Mouse (Mus musculus) gastrocnemius, postnatal 4 days (tissue): Measurements from ENCODE around the gene Prps1. TPM values are rescaled to one million over a fixed set of nuclear protein-coding genes. Genes with fewer than 3 reads are reported as not detected.
"Not testable (repeated sequence)": the region's sequence is repeated elsewhere in the genome, so short reads cannot be mapped to it uniquely, and the experiment has no call there.

ENCODE experiments used
- DNase-seq, 2 experiments: peaks; one replicate each; pipeline ENCODE4 v3.0.0; 2021 to 2022; ENCODE audit warnings: low spot score in 2 of 2, mixed read lengths in 2 of 2
- total RNA-seq, 2 experiments: library from RNA; stranded (reverse); gene quantifications; 2 replicates each; pipeline ENCODE4 v1.2.3; 2021

The Prps1 gene
- total RNA-seq, 2 experiments from 2014 or later: 16.5 to 18.9 TPM

- no peak for DNase-seq
These were observed 43.9 kb downstream of the Prps1 start for GRCm38 (mm10) chrX:140500306-140500705.

GRCm38 (mm10) chrX:140501401-140502301 is 45.2 kb downstream of the Prps1 start:
- DNase-seq: no peak

- DNase-seq: peak in 1 of 2 experiments; percentile 55
These were observed 47.5 kb downstream of the Prps1 start for GRCm38 (mm10) chrX:140503905-140504304.

- DNase-seq: peak; percentile 29 to 35
These were observed 49.3 kb downstream of the Prps1 start for GRCm38 (mm10) chrX:140505497-140506238.

GRCm38 (mm10) chrX:140506436-140507180 is 50.2 kb downstream of the Prps1 start:
- no peak for DNase-seq

GRCm38 (mm10) chrX:140507377-140507776 is 51.0 kb downstream of the Prps1 start:
- no peak for DNase-seq

- not testable (repeated sequence) for DNase-seq
These were observed 52.4 kb downstream of the Prps1 start for GRCm38 (mm10) chrX:140508791-140509190.

GRCm38 (mm10) chrX:140509817-140510216 is 53.4 kb downstream of the Prps1 start:
- no peak for DNase-seq

GRCm38 (mm10) chrX:140510696-140511429 is 54.5 kb downstream of the Prps1 start:
- peak; percentile 49 to 60 for DNase-seq

GRCm38 (mm10) chrX:140511687-140512651 is 55.6 kb downstream of the Prps1 start:
- no peak for DNase-seq

GRCm38 (mm10) chrX:140513379-140513778 is 57.0 kb downstream of the Prps1 start:
- DNase-seq: no peak

GRCm38 (mm10) chrX:140518351-140518750 is 61.9 kb downstream of the Prps1 start:
- DNase-seq: no peak

- peak; percentile 68 to 86 for DNase-seq
These were observed 64.0 kb downstream of the Prps1 start for GRCm38 (mm10) chrX:140520146-140521102.

- DNase-seq: peak in 1 of 2 experiments; percentile 43
These were observed 65.8 kb downstream of the Prps1 start for GRCm38 (mm10) chrX:140522071-140522765.

GRCm38 (mm10) chrX:140524231-140524630 is 67.8 kb downstream of the Prps1 start:
- no peak for DNase-seq
